Mouse (Mus musculus): Measurements from ENCODE around the gene Gm28047. TPM values are rescaled to one million over a fixed set of nuclear protein-coding genes. Genes with fewer than 3 reads are reported as not detected.
"Not testable (repeated sequence)": the region's sequence is repeated elsewhere in the genome, so short reads cannot be mapped to it uniquely, and the experiment has no call there.

The Gm28047 gene
- polyA plus RNA-seq, 1 experiment, result not detected

GRCm38 (mm10) chr15:102669571-102669970 lies 44.7 kb upstream of the Gm28047 start:
- Histone ChIP-seq H3K4me3 (ENCODE audit: extremely low read depth, insufficient read depth, insufficient read length) (no peak overlapping the region), H3K27me3 (ENCODE audit: control insufficient read depth, insufficient read depth, low read length) (peaks cover 8% of the 10 kb centered on the region), H3K36me3 (ENCODE audit: control insufficient read depth, insufficient read depth, low read length) (peaks cover 5% of the 10 kb centered on the region), H3K4me1 (ENCODE audit: control insufficient read depth, insufficient read depth, insufficient read length) (peaks cover 2% of the 10 kb centered on the region; the same call in 1 of the 2 replicates), H3K27ac (ENCODE audit: insufficient read depth, low read length) (no peak overlapping the region)
- DNase-seq (ENCODE audit: low read depth in 1 of 2, low spot score in 2 of 2), result no peak
- TF ChIP-seq POLR2A (IDR thresholded peaks at IDR 0.05; ENCODE audit: low read depth, low read length) (no peak), CTCF (IDR thresholded peaks at IDR 0.05; ENCODE audit: extremely low read depth, insufficient read depth, insufficient read length, insufficient replicate concordance) (no peak)
- 87% methylated on average over 8 of the region's 8 CpGs for WGBS

- peak; percentile 47 to 56 for DNase-seq (ENCODE audit: low read depth in 1 of 2, low spot score in 2 of 2)
- 30% methylated on average over 4 of the region's 4 CpGs for WGBS
- H3K4me1 ChIP-seq (ENCODE audit: control insufficient read depth, insufficient read depth, insufficient read length), result peaks cover 2% of the 10 kb centered on the region; the same call in 1 of the 2 replicates
Measured at GRCm38 (mm10) chr15:102665494-102665893, 40.6 kb upstream of the Gm28047 start.

GRCm38 (mm10) chr15:102663825-102664224 lies 39.0 kb upstream of the Gm28047 start:
- WGBS, result 90% methylated on average over 8 of the region's 8 CpGs
- TF ChIP-seq CTCF (IDR thresholded peaks at IDR 0.05; ENCODE audit: extremely low read depth, insufficient read depth, insufficient read length, insufficient replicate concordance) (no peak), POLR2A (IDR thresholded peaks at IDR 0.05; ENCODE audit: low read depth, low read length) (no peak)
- no peak for DNase-seq (ENCODE audit: low read depth in 1 of 2, low spot score in 2 of 2)

More at GRCm38 (mm10) chr15:102665494-102665893, 40.6 kb upstream of the Gm28047 start:
- Histone ChIP-seq H3K27me3 (ENCODE audit: control insufficient read depth, insufficient read depth, low read length) (no peaks in the 10 kb centered on the region), H3K4me3 (ENCODE audit: extremely low read depth, insufficient read depth, insufficient read length) (no peak overlapping the region), H3K27ac (ENCODE audit: insufficient read depth, low read length) (no peak overlapping the region), H3K36me3 (ENCODE audit: control insufficient read depth, insufficient read depth, low read length) (peaks cover 29% of the 10 kb centered on the region)
- peak; percentile 56; the same call in 1 of the 2 replicates for TF ChIP-seq CTCF (IDR thresholded peaks at IDR 0.05; ENCODE audit: extremely low read depth, insufficient read depth, insufficient read length, insufficient replicate concordance)
- TF ChIP-seq POLR2A (IDR thresholded peaks at IDR 0.05; ENCODE audit: low read depth, low read length), result no peak

GRCm38 (mm10) chr15:102662601-102663000 lies 37.7 kb upstream of the Gm28047 start:
- H3K4me3 ChIP-seq (ENCODE audit: extremely low read depth, insufficient read depth, insufficient read length); DNase-seq (ENCODE audit: low read depth in 1 of 2, low spot score in 2 of 2); H3K27me3 ChIP-seq (ENCODE audit: control insufficient read depth, insufficient read depth, low read length); H3K27ac ChIP-seq (ENCODE audit: insufficient read depth, low read length); H3K4me1 ChIP-seq (ENCODE audit: control insufficient read depth, insufficient read depth, insufficient read length): not testable (repeated sequence)
- peaks cover 33% of the 10 kb centered on the region for H3K36me3 ChIP-seq (ENCODE audit: control insufficient read depth, insufficient read depth, low read length)
- WGBS, result no CpG with 5 or more reads among the region's 2 CpGs

More at GRCm38 (mm10) chr15:102663825-102664224, 39.0 kb upstream of the Gm28047 start:
- peaks cover 33% of the 10 kb centered on the region for H3K36me3 ChIP-seq (ENCODE audit: control insufficient read depth, insufficient read depth, low read length)
- no peak overlapping the region for H3K4me3 ChIP-seq (ENCODE audit: extremely low read depth, insufficient read depth, insufficient read length)
- no peak overlapping the region for H3K27ac ChIP-seq (ENCODE audit: insufficient read depth, low read length)
- H3K27me3 ChIP-seq (ENCODE audit: control insufficient read depth, insufficient read depth, low read length), result no peaks in the 10 kb centered on the region
- no peaks in the 10 kb centered on the region for H3K4me1 ChIP-seq (ENCODE audit: control insufficient read depth, insufficient read depth, insufficient read length)

GRCm38 (mm10) chr15:102657926-102658381 lies 33.1 kb upstream of the Gm28047 start:
- DNase-seq (ENCODE audit: low read depth in 1 of 2, low spot score in 2 of 2), result no peak
- 90% methylated on average over 3 of the region's 3 CpGs for WGBS
- peaks cover 14% of the 10 kb centered on the region for H3K36me3 ChIP-seq (ENCODE audit: control insufficient read depth, insufficient read depth, low read length)

GRCm38 (mm10) chr15:102656658-102657057 lies 31.8 kb upstream of the Gm28047 start:
- no peak for DNase-seq (ENCODE audit: low read depth in 1 of 2, low spot score in 2 of 2)
- no peak for TF ChIP-seq POLR2A (IDR thresholded peaks at IDR 0.05; ENCODE audit: low read depth, low read length)
- TF ChIP-seq CTCF (IDR thresholded peaks at IDR 0.05; ENCODE audit: extremely low read depth, insufficient read depth, insufficient read length, insufficient replicate concordance), result no peak
- WGBS, result 71% methylated on average over 4 of the region's 4 CpGs

More at GRCm38 (mm10) chr15:102657926-102658381, 33.1 kb upstream of the Gm28047 start:
- H3K4me1 ChIP-seq (ENCODE audit: control insufficient read depth, insufficient read depth, insufficient read length), result no peaks in the 10 kb centered on the region
- no peak overlapping the region for H3K4me3 ChIP-seq (ENCODE audit: extremely low read depth, insufficient read depth, insufficient read length)
- no peak overlapping the region for H3K27ac ChIP-seq (ENCODE audit: insufficient read depth, low read length)
- no peaks in the 10 kb centered on the region for H3K27me3 ChIP-seq (ENCODE audit: control insufficient read depth, insufficient read depth, low read length)
- TF ChIP-seq POLR2A (IDR thresholded peaks at IDR 0.05; ENCODE audit: low read depth, low read length) (no peak), CTCF (IDR thresholded peaks at IDR 0.05; ENCODE audit: extremely low read depth, insufficient read depth, insufficient read length, insufficient replicate concordance) (no peak)

GRCm38 (mm10) chr15:102651928-102652660 lies 27.2 kb upstream of the Gm28047 start:
- not testable (repeated sequence) for H3K4me1 ChIP-seq (ENCODE audit: control insufficient read depth, insufficient read depth, insufficient read length); H3K27me3 ChIP-seq (ENCODE audit: control insufficient read depth, insufficient read depth, low read length); DNase-seq (ENCODE audit: low read depth in 1 of 2, low spot score in 2 of 2); H3K4me3 ChIP-seq (ENCODE audit: extremely low read depth, insufficient read depth, insufficient read length); H3K27ac ChIP-seq (ENCODE audit: insufficient read depth, low read length); H3K36me3 ChIP-seq (ENCODE audit: control insufficient read depth, insufficient read depth, low read length)
- WGBS, result 86% methylated on average over 9 of the region's 9 CpGs

More at GRCm38 (mm10) chr15:102656658-102657057, 31.8 kb upstream of the Gm28047 start:
- H3K36me3 ChIP-seq (ENCODE audit: control insufficient read depth, insufficient read depth, low read length), result peaks cover 10% of the 10 kb centered on the region; the same call in 1 of the 2 replicates
- H3K27me3 ChIP-seq (ENCODE audit: control insufficient read depth, insufficient read depth, low read length), result no peaks in the 10 kb centered on the region
- H3K4me3 ChIP-seq (ENCODE audit: extremely low read depth, insufficient read depth, insufficient read length), result no peak overlapping the region
- no peaks in the 10 kb centered on the region for H3K4me1 ChIP-seq (ENCODE audit: control insufficient read depth, insufficient read depth, insufficient read length)
- no peak overlapping the region for H3K27ac ChIP-seq (ENCODE audit: insufficient read depth, low read length)
